Mouse (Mus musculus): ENCODE measurements around the gene Ltb4r2. TPM values are rescaled to one million over a fixed set of nuclear protein-coding genes. Genes with fewer than 3 reads are reported as not detected.

Gene Ltb4r2
- 0.06 and 0.22 TPM in 2 replicates for polyA plus RNA-seq (2016; fragmentation: Nextera tagmentation; extraction: Ambion mirVana)

GRCm38 (mm10) chr14:55761163-55761562 is at the start of gene Ltb4r2:
Gene Ltb4r2, plus strand, starts transcription at chr14:55761428.
- peaks cover 31% of the 10 kb centered on the region for H3K4me1 ChIP-seq
- peaks cover 7% of the 10 kb centered on the region for H3K36me3 ChIP-seq
- DNase-seq (ENCODE audit: low spot score) = no peak
- 76% methylated on average over 6 of the region's 6 CpGs for WGBS
- no peaks in the 10 kb centered on the region for H3K9me3 ChIP-seq (replicated peaks)
- H3K27me3 ChIP-seq (ENCODE audit: low read depth, poor library complexity, severe bottlenecking) = peaks cover 60% of the 10 kb centered on the region
- H3K4me3 ChIP-seq = peak within 1 kb of the TSS; percentile 69
- H3K27ac ChIP-seq (replicated peaks) = peak within 1 kb of the TSS; percentile 81

DNA sequence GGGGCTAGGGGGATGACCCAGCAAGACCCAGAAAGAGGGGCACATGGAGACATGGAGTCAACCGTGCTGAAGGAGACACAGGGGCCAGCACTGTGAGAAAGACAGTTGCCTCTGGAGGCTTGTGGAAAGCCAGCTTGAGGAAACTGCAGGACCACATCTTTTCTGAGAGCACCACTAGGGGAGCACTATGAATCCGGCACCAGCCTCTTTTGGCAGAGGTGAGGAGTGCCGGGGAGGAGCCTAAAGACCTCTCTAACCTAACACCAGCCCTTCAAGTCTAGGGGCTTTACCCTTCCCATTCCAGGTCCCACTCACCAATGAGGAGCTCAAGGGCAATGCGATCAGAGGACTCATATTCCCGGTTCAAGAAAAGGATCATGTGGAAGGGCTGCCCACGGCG is 49.4 kb upstream of the Ltb4r2 start:
- Histone ChIP-seq H3K27ac (replicated peaks) (no peak overlapping the region), H3K36me3 (peaks cover 6% of the 10 kb centered on the region), H3K4me1 (peaks cover 11% of the 10 kb centered on the region), H3K9me3 (replicated peaks) (no peaks in the 10 kb centered on the region), H3K27me3 (ENCODE audit: low read depth, poor library complexity, severe bottlenecking) (peaks cover 28% of the 10 kb centered on the region), H3K4me3 (no peak overlapping the region)
- no peak for DNase-seq (ENCODE audit: low spot score)
- WGBS = 87% methylated on average over 7 of the region's 7 CpGs

DNA sequence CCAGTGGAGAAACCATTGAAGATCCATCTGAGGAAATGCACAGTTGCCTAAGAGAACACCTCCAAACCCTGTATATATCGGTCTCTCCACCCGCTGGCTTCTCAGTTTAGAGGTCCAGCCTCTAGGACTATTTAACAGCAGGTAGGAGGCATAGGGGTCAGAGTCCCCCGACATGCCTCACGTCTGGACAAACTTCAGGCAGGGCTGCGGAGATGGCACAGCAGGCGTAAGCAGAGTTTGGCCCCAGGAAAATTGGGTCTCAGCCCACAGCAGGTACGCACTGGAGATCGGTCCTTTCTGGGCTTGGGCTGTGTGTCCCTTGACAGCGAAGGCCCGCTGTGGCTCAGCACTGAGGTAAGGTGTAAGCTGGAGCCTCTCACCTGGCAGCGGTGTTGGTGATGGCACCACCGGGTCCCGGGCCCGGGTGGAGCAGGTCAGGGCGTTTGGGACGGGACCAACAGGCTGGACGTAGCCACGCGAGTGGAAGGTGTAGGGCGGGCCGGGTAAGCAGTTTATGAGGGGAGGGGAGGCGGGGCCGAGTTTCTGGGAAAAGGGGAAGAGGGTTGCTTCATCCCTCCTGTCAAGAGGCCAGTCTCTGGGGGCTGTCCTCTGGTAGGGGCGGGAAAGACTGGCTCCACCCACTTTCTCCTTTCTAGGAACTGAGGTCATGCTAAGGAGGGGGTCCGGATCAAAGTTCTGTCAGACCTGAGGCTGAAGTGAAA is 48.1 kb upstream of the Ltb4r2 start:
- Histone ChIP-seq H3K4me3 (peak overlapping the region; percentile 32), H3K27ac (replicated peaks) (0 out of 2 replicates have a peak overlapping the region, but pooled peaks have one; percentile 10), H3K27me3 (ENCODE audit: low read depth, poor library complexity, severe bottlenecking) (peaks cover 28% of the 10 kb centered on the region), H3K36me3 (peaks cover 18% of the 10 kb centered on the region), H3K9me3 (replicated peaks) (no peaks in the 10 kb centered on the region), H3K4me1 (peaks cover 11% of the 10 kb centered on the region)
- 15% methylated on average over 25 of the region's 25 CpGs for WGBS
- DNase-seq (ENCODE audit: low spot score) = no peak

DNA sequence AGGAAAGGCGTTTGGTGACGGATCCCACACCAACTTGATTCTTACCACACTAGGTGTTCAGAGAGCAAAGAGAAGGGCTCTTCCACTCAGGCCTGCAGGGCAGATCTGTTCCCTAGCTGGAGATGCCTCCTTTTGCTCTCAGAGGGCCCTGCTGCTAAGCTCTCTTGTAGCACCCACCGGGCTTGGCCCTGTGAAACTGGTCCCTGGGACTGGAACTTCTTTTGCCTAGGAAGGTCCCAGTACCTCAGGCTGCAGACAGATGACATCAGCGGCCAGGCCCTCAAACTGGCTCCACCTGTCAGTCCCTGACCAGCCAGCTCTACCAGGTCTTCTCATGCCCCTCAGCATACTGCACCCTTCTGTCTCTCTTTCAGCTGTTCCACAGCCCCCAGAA is 47.5 kb upstream of the Ltb4r2 start, which contains the start of gene Tgm1:
Gene Tgm1, minus strand, starts transcription at position 198 of the 394 bp plus-strand sequence.
- H3K27ac ChIP-seq (replicated peaks) = 0 out of 2 replicates have a peak within 1 kb of the TSS, but pooled peaks have one; percentile 13
- peaks cover 24% of the 10 kb centered on the region for H3K36me3 ChIP-seq
- WGBS = 27% methylated on average over 4 of the region's 4 CpGs
- peak within 1 kb of the TSS; percentile 32 for H3K4me3 ChIP-seq
- no peaks in the 10 kb centered on the region for H3K9me3 ChIP-seq (replicated peaks)
- DNase-seq (ENCODE audit: low spot score) = no peak
- H3K27me3 ChIP-seq (ENCODE audit: low read depth, poor library complexity, severe bottlenecking) = peaks cover 28% of the 10 kb centered on the region
- H3K4me1 ChIP-seq = peaks cover 11% of the 10 kb centered on the region

DNA sequence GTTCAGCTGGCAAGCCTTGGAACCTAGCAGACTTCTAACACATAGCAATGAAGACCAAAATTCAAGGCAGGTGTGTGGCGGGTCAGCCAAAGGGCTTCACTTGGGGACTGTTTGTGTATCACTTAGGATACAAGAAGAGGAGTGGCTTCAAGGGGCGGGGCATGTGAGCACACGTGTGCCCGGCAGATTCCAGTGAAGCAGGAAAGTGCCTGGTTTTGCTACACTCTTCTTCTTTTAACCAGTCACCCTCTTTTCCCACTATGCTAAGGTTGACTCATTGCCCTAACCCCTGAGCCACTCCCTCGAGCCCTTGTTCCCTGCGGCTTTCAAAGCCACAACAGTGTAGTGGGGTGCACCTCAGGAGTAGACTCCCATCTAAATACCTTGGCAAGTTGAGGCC is 46.3 kb upstream of the Ltb4r2 start:
- DNase-seq (ENCODE audit: low spot score) = no peak
- H3K9me3 ChIP-seq (replicated peaks) = no peaks in the 10 kb centered on the region
- WGBS = 41% methylated on average over 6 of the region's 6 CpGs
- no peak overlapping the region for H3K27ac ChIP-seq (replicated peaks)
- peaks cover 28% of the 10 kb centered on the region for H3K27me3 ChIP-seq (ENCODE audit: low read depth, poor library complexity, severe bottlenecking)
- H3K4me3 ChIP-seq = no peak overlapping the region
- peaks cover 35% of the 10 kb centered on the region for H3K36me3 ChIP-seq
- H3K4me1 ChIP-seq = peaks cover 11% of the 10 kb centered on the region

DNA sequence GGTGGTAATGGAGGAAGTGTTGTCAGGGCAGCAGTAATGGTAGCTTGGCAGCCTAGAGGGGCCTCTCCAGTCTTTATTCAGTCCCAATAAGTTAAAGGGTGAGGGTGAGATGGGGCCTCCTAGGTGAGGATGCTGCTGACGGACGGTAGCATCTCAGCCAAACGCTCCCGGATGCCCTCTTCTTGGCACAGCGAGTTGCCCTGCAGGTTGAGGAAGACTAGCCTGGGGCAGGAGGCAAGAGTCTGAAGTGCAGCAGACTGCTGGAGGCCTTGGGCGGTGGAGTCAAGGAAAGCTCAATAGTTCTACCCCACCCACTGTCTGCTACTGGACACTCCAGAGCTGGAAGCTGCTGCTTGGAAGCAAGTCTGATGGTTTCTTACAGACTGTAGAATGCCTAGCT is 45.0 kb upstream of the Ltb4r2 start:
- WGBS = 96% methylated on average over 6 of the region's 6 CpGs
- Histone ChIP-seq H3K27me3 (ENCODE audit: low read depth, poor library complexity, severe bottlenecking) (peaks cover 28% of the 10 kb centered on the region), H3K36me3 (peaks cover 38% of the 10 kb centered on the region), H3K4me1 (peaks cover 18% of the 10 kb centered on the region), H3K4me3 (no peak overlapping the region), H3K27ac (replicated peaks) (no peak overlapping the region), H3K9me3 (replicated peaks) (no peaks in the 10 kb centered on the region)
- no peak for DNase-seq (ENCODE audit: low spot score)

DNA sequence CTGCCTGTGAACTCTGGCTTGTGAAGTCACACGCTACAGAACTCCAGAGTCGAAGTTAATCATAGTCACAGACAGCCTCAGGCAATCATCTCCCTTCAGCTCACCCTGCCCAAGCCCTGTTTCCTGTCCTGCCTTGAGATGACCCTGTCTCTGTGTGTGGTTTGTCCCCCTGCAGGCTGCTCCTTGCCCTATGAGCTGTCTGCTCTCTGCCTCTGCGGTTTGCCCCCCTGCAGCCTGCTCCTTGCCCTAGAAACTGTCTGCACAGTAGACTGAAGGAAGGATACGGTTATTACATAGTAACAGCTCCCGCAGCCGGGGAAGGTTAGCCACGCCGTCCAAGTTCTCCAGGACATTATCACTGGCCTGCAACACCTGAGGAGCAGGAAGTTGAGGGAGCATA is 44.3 kb upstream of the Ltb4r2 start:
- H3K4me1 ChIP-seq = peaks cover 22% of the 10 kb centered on the region
- H3K27ac ChIP-seq (replicated peaks) = no peak overlapping the region
- H3K36me3 ChIP-seq = peaks cover 38% of the 10 kb centered on the region
- peaks cover 22% of the 10 kb centered on the region for H3K27me3 ChIP-seq (ENCODE audit: low read depth, poor library complexity, severe bottlenecking)
- no peak for DNase-seq (ENCODE audit: low spot score)
- H3K4me3 ChIP-seq = no peak overlapping the region
- WGBS = 90% methylated on average over 8 of the region's 8 CpGs
- H3K9me3 ChIP-seq (replicated peaks) = no peaks in the 10 kb centered on the region

DNA sequence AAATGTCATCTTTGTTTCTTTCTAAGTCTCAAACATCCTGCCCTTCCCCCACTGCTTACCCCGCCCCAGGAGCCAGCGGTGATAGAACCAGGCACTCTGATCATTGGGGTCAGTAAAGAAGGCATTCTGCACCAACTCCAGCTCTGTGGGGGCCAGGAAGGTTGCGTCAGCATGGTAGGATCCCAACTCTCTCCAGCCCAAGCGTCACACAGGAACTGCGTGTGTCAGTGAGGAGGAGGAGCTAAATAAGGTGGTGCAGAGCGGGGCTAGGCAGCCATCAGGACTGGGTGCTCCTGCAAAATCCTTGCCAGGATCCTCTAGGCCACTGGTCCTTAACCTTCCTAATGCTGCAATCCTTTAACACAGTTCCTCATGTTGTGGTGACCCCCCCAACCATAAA is 41.5 kb upstream of the Ltb4r2 start:
- no peak for DNase-seq (ENCODE audit: low spot score)
- H3K4me1 ChIP-seq = peaks cover 18% of the 10 kb centered on the region
- no peaks in the 10 kb centered on the region for H3K9me3 ChIP-seq (replicated peaks)
- H3K36me3 ChIP-seq = peaks cover 38% of the 10 kb centered on the region
- H3K27ac ChIP-seq (replicated peaks) = no peak overlapping the region
- WGBS = 89% methylated on average over 6 of the region's 6 CpGs
- no peak overlapping the region for H3K4me3 ChIP-seq
- H3K27me3 ChIP-seq (ENCODE audit: low read depth, poor library complexity, severe bottlenecking) = no peaks in the 10 kb centered on the region

DNA sequence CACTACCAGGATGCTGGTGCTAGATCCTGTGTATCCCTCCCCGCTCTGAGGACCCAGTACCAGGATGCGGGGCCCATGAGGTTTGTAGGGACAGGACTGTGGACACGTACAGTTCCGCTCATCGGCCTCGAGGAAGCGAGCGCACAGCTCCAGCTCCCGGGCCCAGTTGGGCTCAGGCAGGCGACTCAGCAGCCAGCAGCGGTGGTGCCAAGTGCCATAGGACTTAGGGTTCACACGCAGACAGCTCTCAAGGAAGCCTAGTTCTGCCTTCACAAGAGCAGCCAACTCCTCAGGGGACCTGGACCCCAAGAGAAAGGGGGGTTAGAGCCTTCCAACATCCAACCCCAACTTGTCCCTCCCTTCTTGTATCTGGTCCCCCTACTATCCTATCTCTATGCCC is 40.6 kb upstream of the Ltb4r2 start:
- peak overlapping the region; percentile 90; the same call in 1 of the 2 replicates for H3K4me3 ChIP-seq
- H3K9me3 ChIP-seq (replicated peaks) = no peaks in the 10 kb centered on the region
- H3K36me3 ChIP-seq = peaks cover 38% of the 10 kb centered on the region
- H3K27me3 ChIP-seq (ENCODE audit: low read depth, poor library complexity, severe bottlenecking) = no peaks in the 10 kb centered on the region
- peaks cover 20% of the 10 kb centered on the region for H3K4me1 ChIP-seq
- DNase-seq (ENCODE audit: low spot score) = no peak
- no peak overlapping the region for H3K27ac ChIP-seq (replicated peaks)
- 92% methylated on average over 12 of the region's 12 CpGs for WGBS

- no peaks in the 10 kb centered on the region for H3K27me3 ChIP-seq (ENCODE audit: low read depth, poor library complexity, severe bottlenecking)
- no peaks in the 10 kb centered on the region for H3K9me3 ChIP-seq (replicated peaks)
- no peak overlapping the region; the same call in 1 of the 2 replicates for H3K27ac ChIP-seq (replicated peaks)
- no peak for DNase-seq (ENCODE audit: low spot score)
- peaks cover 37% of the 10 kb centered on the region for H3K36me3 ChIP-seq
- H3K4me3 ChIP-seq = peak overlapping the region; percentile 90
- 65% methylated on average over 6 of the region's 6 CpGs for WGBS
- peaks cover 20% of the 10 kb centered on the region for H3K4me1 ChIP-seq
Measured at GRCm38 (mm10) chr14:55721076-55721475, 40.2 kb upstream of the Ltb4r2 start.

- 1% methylated on average over 50 of the region's 50 CpGs for WGBS
- Histone ChIP-seq H3K4me3 (peak within 1 kb of the TSS; percentile 90), H3K27me3 (ENCODE audit: low read depth, poor library complexity, severe bottlenecking) (no peaks in the 10 kb centered on the region), H3K4me1 (peaks cover 20% of the 10 kb centered on the region), H3K9me3 (replicated peaks) (no peaks in the 10 kb centered on the region), H3K27ac (replicated peaks) (peak within 1 kb of the TSS; percentile 94), H3K36me3 (peaks cover 31% of the 10 kb centered on the region)
- DNase-seq (ENCODE audit: low spot score) = peak; percentile 91
Measured at GRCm38 (mm10) chr14:55721700-55722437, 39.4 kb upstream of the Ltb4r2 start, which contains the start of gene Rabggta. Gene Rabggta, minus strand, starts transcription at chr14:55722263.

- peak overlapping the region; percentile 90 for H3K4me3 ChIP-seq
- H3K4me1 ChIP-seq = peaks cover 20% of the 10 kb centered on the region
- peaks cover 25% of the 10 kb centered on the region for H3K36me3 ChIP-seq
- no peaks in the 10 kb centered on the region for H3K27me3 ChIP-seq (ENCODE audit: low read depth, poor library complexity, severe bottlenecking)
- no peaks in the 10 kb centered on the region for H3K9me3 ChIP-seq (replicated peaks)
- peak overlapping the region; percentile 94 for H3K27ac ChIP-seq (replicated peaks)
- 53% methylated on average over 8 of the region's 8 CpGs for WGBS
- DNase-seq (ENCODE audit: low spot score) = no peak
Measured at GRCm38 (mm10) chr14:55722438-55722945, 38.7 kb upstream of the Ltb4r2 start.
